Mouse (Mus musculus) adrenal gland, postnatal 36 days (tissue): ENCODE measurements around the gene Nova2. TPM values are rescaled to one million over a fixed set of nuclear protein-coding genes. Genes with fewer than 3 reads are reported as not detected.

ENCODE experiments used
- DNase-seq, 2 experiments: peaks; one replicate each; pipeline ENCODE4 v3.0.0; 2021; ENCODE audit warnings: mixed read lengths in 1 of 2
- total RNA-seq, 2 experiments: library from RNA; stranded (reverse); gene quantifications; 2 replicates each; pipeline ENCODE4 v1.2.3; 2021

Nova2 gene
- total RNA-seq, 2 experiments from 2014 or later = 3.7 to 5.4 TPM

- peak; percentile 46 to 53 for DNase-seq
These were observed 60.8 kb downstream of the Nova2 start for GRCm38 (mm10) chr7:18986503-18986902.

DNA sequence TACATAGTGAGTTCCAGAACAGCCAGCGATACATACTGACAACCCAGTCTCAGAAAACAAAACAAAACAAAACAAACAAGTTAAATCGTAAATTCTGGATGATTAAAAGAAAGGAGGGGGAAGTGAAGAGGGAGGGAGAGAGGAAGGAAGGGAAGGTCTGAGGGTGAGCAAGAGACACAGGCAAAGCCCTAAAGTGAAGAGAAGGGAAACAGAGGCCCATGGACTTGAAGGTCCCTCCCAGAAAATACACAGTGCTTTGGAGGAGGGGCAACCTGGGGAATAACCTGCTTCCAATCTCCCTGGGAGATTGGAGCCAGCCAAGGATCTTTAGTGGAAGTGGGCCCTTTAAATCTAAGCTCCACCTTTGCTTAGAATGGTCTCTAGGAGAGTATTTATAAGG, 61.4 kb downstream of the Nova2 start, which contains the start of gene Nanos2:
Nanos2 (plus strand) TSS at position 301 of the 400 bp plus-strand sequence.
- no peak for DNase-seq

DNA sequence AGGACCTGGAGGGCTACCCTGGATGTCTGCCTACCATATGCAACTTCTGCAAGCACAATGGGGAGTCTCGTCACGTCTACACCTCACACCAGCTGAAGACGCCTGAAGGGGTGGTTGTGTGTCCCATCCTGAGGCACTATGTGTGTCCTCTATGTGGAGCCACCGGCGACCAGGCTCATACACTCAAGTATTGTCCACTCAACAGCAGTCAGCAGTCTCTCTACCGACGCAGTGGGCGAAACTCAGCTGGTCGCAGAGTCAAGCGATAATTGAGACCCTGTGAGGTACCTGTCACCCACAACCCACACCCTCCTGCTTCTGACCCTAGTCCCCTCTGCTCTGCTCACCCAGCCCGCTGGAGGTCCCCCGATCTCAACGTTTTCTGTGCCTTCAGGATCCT, 62.1 kb downstream of the Nova2 start:
- DNase-seq = no peak

DNA sequence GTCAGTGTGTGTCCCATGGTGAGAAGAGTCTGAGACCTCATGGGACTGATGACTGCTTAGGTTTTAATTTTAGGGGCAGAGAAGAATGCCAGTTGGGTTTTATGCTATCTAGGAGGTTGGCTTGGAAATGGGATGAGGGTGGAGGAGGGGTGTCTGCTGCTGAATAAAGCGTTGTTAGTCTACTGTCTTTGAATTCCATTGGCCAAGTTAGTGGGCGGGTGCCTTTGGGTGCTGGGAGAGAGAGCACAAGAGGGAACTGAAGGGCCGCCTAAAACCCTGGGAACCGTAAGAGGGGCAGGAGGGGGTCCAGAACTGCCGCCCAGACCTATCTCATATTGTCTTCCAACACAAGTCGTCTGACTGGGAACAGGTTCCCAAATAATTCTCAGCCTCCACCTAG, 63.1 kb downstream of the Nova2 start:
- DNase-seq = no peak

GRCm38 (mm10) chr7:18989995-18990394, 64.3 kb downstream of the Nova2 start:
- DNase-seq = no peak

- DNase-seq = peak; percentile 100
These were observed 65.1 kb downstream of the Nova2 start, which contains the start of gene Mypop for GRCm38 (mm10) chr7:18990601-18991295. Mypop (plus strand) TSS chr7:18991245.

DNA sequence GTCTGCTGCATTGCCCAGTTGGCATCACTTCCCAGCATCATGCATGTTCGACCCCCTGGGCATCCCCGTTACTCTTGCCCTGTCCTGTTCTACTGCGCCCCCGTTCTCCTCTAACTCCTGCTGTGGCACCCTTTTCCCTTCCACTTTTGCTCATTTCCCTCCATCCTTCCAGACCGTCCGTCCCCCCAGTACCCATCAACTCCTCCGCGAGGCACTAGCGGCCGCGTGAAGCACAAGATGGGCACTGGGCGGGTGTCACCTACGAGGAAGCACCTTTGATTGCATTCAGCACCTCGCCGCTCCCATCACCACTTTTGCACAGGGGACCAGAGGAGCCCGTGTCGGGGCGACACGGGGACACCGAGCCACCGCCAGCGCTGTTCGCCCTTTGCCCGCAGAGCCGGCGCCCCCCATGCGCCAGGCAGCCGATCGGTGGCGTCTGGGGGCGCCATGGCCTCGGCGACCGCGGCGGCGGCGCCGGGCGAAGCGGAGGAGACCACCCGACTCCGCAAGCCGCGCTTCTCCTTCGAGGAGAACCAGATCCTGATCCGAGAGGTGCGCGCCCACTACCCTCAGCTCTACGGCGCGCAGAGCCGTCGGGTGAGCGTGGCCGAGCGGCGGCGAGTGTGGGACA, 66.1 kb downstream of the Nova2 start:
- peak in 1 of 2 experiments; percentile 31 for DNase-seq

DNA sequence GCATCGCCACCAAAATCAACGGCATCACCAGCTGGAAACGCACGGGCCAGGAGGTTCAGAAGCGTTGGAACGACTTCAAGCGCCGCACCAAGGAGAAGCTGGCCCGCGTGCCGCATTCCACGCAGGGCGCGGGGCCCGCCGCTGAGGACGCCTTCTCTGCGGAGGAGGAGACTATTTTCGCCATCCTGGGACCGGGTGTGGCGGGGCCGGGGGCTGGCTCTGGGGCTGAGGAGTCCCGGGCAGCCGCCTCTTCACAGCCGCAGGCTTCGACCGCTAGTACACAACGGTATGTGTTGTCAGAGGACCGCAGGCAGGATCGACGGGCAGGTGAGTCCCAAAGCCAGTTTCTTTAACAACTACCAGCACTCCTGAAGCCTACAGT, 66.6 kb downstream of the Nova2 start:
- DNase-seq = peak in 1 of 2 experiments; percentile 59

DNA sequence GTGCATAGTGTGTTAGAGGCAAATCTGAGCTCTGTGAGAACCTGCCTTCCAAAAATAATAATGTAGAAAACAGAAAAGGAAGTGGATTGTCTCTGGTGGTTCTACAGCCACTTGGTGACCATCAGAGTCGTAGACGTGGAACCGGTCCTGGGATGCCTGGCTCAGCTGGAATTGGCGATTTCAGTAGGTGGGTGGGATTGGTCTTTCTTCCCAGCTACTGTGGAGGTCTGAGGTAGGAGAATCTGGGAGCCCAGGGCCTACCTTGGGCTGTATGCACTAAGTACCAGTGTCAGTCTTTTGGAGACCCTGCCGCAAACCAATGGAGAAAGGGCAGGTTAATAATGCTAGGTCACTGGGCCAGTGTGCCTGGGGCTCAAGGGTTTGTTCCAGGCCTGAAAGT, 67.3 kb downstream of the Nova2 start:
- no peak for DNase-seq

DNA sequence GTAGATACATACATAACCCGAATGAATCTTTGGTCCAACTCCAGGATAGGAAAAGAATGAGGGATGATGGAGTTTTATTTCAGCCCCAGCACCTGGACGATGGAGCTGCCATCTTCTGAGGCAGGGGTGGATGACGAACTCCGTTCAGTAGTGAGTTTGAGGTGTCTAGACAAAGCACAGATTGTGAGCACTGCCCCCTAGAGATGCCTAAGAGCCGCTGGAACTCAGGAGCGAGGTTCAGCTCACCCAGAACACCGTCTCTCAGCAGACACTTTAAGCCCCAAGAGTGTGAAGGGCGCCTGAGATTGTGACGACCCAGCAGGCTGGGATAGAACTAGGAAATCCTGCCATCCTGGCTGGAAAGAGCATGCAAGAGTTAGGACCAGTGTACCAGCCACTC, 73.1 kb downstream of the Nova2 start:
- no peak for DNase-seq

DNA sequence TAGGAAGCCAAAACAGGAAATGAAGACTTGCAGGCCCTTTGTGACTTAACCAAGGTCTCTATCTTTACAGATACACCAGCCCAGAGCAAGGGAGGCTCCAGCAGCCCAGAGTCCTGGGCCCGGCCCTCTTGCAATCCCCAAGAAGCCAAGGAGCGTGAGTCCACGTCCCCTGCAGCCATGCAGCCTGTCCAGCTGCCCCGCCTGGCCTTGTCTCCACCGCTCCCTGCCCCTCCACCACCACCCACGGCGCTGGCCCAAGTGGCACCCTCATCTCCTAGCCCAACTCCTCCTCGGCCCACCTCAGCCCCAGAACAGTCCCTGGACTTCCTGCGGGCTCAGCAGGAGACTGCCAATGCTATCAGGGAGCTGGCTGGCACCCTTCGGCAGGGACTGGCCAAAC, 74.7 kb downstream of the Nova2 start:
- DNase-seq = no peak

DNA sequence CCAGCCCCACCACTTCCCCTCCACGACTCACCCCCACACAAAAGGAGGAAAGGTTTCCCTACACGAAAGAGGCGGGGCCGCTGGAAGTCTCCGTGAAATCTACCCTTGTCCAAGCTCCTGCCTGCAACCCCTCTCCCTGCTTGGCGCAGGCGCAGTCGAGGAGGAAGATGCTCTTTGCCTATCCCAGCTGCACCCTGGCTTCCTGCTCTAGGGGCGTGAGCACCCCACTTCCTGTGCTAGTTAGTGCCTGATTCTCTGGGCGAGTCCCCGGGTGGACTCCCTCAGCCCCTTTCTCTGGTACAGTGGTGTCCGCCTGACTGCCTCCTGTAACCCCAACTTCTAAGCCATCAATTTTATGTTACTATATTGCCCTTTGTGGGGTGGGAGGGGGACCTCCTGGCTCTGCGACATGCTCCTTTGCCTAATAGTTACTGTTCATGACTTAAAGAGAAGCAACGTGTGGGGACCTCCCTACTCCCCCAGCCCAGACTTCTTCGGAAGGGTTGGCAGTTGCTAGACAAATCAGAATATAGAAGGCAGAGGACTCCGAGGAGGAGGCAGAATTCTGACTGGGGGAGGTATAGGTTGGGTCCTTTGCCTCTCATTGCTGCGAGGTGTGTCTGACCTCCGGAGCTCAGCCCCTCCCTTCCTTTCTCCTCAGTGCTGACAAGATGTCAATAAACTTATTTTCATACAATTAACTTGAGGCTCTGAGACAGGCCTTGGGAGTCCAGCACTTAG, 75.5 kb downstream of the Nova2 start:
- DNase-seq = peak; percentile 68 to 80

GRCm38 (mm10) chr7:19001807-19002085, 76.1 kb downstream of the Nova2 start:
- DNase-seq = no peak

GRCm38 (mm10) chr7:19002115-19002514, 76.4 kb downstream of the Nova2 start:
- DNase-seq = no peak

DNA sequence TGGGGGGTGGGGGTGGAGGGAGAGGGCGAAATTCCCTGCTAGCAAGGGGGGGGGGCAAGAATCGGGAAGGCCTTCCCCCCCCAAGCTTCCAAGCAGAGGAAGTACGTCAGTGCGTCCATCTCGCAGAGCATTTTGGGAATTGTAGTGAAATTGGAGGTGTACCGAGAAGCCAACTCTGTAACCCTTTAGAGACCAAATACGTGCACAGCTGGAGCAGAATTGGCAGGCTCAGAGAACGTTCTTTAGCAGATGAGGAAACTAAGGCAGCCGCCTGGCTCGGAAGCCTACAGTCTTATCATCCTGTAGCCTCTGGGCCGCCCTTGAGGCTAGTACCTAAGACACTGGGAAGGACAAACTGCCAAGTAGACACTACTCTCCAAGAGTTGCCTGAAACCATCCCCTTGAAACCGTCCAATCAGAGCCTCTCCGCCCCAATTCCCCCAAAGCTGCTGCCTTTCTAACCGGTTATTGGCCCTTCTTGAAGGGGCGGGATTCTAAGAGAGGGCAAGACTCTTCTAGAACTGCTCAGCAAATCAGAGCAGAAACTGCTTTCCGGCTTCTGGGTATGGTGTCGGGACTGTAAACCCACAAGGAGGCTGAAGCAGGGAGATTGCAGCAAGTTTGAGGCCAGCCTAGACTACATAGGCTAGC, 77.3 kb downstream of the Nova2 start:
- peak; percentile 75 to 81 for DNase-seq

- peak; percentile 94 for DNase-seq
These were observed 78.4 kb downstream of the Nova2 start, which contains the start of gene Irf2bp1 for GRCm38 (mm10) chr7:19003902-19004630. Irf2bp1 (plus strand) TSS chr7:19004044.

DNA sequence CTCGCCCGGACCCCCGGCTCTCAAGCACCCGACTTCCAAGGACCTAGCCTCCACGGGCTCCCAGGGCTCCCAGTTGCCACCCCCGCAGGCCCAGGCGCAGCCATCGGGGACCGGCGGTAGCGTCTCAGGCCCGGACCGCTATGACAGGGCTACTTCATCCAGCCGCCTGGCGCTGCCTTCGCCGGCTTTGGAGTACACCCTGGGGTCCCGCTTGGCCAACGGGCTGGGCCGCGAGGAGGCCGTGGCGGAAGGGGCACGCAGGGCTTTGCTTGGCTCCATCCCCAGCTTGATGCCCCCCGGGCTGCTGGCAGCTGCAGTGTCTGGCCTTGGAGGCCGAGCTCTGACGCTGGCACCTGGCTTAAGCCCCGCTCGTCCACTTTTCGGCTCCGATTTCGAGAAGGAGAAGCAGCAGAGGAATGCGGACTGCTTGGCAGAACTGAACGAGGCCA, 79.0 kb downstream of the Nova2 start:
- DNase-seq = peak; percentile 59 to 61

DNA sequence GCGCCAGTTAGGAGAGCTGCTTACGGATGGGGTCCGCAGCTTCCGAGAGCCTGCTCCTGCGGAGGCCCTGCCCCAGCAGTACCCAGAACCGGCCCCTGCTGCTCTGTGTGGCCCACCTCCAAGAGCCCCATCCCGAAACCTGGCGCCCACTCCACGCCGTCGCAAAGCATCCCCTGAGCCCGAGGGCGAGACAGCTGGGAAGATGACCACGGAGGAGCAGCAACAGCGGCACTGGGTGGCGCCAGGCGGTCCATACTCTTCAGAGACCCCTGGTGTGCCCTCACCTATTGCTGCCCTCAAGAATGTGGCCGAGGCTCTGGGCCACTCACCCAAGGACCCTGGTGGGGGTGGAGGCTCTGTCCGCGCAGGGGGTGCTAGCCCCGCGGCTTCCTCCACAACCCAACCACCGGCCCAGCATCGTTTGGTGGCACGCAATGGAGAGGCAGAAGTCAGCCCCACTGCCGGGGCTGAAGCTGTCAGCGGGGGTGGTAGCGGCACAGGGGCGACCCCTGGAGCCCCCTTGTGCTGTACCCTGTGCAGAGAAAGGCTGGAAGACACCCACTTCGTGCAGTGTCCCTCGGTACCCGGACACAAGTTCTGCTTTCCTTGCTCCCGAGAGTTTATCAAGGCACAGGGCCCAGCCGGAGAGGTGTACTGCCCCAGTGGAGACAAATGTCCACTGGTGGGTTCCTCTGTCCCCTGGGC, 79.9 kb downstream of the Nova2 start:
- no peak for DNase-seq

GRCm38 (mm10) chr7:19006476-19006875, 80.8 kb downstream of the Nova2 start:
- DNase-seq = peak; percentile 83

DNA sequence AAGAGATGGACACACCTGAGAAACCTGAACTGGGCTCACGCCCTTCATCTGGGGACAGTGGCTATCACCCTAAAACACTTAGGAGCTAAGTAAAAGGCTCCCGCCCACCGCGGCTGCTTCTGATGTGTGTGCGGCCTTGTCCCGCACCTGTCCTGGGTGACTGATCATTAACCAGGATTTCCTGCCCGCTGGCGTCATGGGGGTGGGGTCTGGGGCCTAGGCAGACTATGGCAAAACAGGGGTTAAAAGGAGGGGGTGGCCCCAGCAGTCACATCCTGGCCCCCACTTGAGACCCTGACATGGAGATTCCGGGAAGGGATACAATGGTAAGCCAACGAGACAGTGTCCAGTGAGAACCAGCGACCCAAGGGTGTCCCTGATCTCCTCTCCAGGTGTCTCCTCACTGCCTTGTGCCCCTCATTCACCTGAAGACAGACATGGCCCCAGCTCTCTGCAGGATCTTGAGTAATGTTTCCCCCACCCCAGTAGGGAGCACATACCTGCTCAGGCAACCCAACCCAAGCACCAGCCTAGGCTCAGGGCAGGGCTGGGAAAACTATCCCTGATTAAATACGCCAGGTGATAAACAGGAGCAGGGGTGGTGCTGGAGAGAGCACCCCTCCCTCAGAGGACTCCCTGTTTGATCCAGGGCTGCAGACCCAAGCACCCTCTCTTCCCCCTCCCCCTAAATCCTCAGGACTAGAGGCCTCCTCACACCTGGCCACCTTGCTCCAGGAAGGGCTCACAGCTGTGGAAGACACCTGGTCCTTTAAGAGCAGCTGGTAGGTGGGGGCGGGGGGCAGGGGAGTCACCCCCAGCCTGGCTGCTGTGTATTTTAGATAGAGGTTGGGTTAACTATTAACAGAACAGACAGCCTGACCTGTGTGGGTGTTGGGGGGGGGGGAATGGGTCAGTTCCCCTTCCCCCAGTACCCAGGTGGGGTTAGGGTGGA, 81.6 kb downstream of the Nova2 start:
- DNase-seq = peak in 1 of 2 experiments; percentile 38
